Mouse (Mus musculus) midbrain, postnatal 0 days (tissue): ENCODE data around the gene Thumpd2. TPM values are rescaled to one million over a fixed set of nuclear protein-coding genes. Genes with fewer than 3 reads are reported as not detected.

Experiments
- ATAC-seq: fragments of 200-750 bp; cut with Nextera tagmentation; 2 replicates; pipeline ENCODE4 v1.8.0; 2017; ENCODE audit warnings: moderate number of reproducible peaks, mild to moderate bottlenecking, moderate TSS enrichment, moderate library complexity; ENCODE audit not compliant: low FRiP score
- DNase-seq: peaks from one replicate; pipeline ENCODE4 v3.0.0-alpha.2; 2015; ENCODE audit warnings: low spot score
- H3K27ac ChIP-seq: fragments of 300-500 bp; sonication (generic); 2 replicates; pipeline ENCODE4 v1.5.1; 2014; ENCODE audit warnings: low read depth, mild to moderate bottlenecking, low read length, mixed read lengths
- H3K27me3 ChIP-seq: fragments of 300-500 bp; sonication (generic); 2 replicates; pipeline ENCODE4 v1.6.1; 2014; ENCODE audit warnings: low read length, control low read depth, mixed read lengths; ENCODE audit not compliant: insufficient read depth
- H3K36me3 ChIP-seq: fragments of 300-500 bp; sonication (generic); 2 replicates; pipeline ENCODE4 v1.6.1; 2014; ENCODE audit warnings: low read length, control low read depth, mixed read lengths; ENCODE audit not compliant: insufficient read depth
- H3K4me1 ChIP-seq: fragments of 300-500 bp; sonication (generic); 2 replicates; pipeline ENCODE4 v1.6.1; 2014; ENCODE audit warnings: mild to moderate bottlenecking, control low read depth, antibody characterized with exemption, low read length, mixed read lengths; ENCODE audit not compliant: insufficient read depth
- H3K4me2 ChIP-seq: fragments of 300-500 bp; sonication (generic); 2 replicates; pipeline ENCODE4 v1.6.1; 2014; ENCODE audit warnings: low read depth, mild to moderate bottlenecking, low read length, mixed read lengths; ENCODE audit not compliant: poor library complexity, severe bottlenecking
- H3K4me3 ChIP-seq: fragments of 300-500 bp; sonication (generic); 2 replicates; pipeline ENCODE4 v1.5.1; 2014; ENCODE audit warnings: low read depth, mild to moderate bottlenecking, low read length, moderate library complexity
- H3K9ac ChIP-seq: fragments of 300-500 bp; sonication (generic); replicated peaks from 2 replicates; pipeline ENCODE4 v1.6.1; 2014; ENCODE audit warnings: mild to moderate bottlenecking, low read length, moderate library complexity, mixed read lengths; ENCODE audit not compliant: poor library complexity, severe bottlenecking
- H3K9me3 ChIP-seq: fragments of 300-500 bp; sonication (generic); 2 replicates; pipeline ENCODE4 v1.6.1; 2016; ENCODE audit warnings: low read length, control low read depth
- CTCF ChIP-seq: IDR thresholded peaks from 2 replicates; pipeline ENCODE4 v1.5.1; 2016; ENCODE audit warnings: antibody characterized with exemption, mild to moderate bottlenecking
- WGBS: fragments of 180-500 bp; shearing (Covaris S2); extraction: QIAGEN DNeasy Blood & Tissue Kit; methylation state at CpG from one replicate; pipeline ENCODE4 v1.1.7; 2014; 5-methylcytosine and 5-hydroxymethylcytosine counted together
- polyA plus RNA-seq: library from polyadenylated mRNA; unstranded; fragments of >200 nt; fragmentation: Nextera tagmentation; extraction: Ambion mirVana; gene quantifications from 2 replicates; pipeline ENCODE4 v1.2.1, GENCODE M21; 2015
- total RNA-seq: library from RNA; depleted of rRNA; stranded (reverse); fragments of >200 nt; gene quantifications from 2 replicates; pipeline ENCODE4 v1.2.3, GENCODE M21; 2014

The Thumpd2 gene
- total and polyA plus RNA-seq, 2 experiments from 2014 or later: 2.6 to 5.5 TPM

DNA sequence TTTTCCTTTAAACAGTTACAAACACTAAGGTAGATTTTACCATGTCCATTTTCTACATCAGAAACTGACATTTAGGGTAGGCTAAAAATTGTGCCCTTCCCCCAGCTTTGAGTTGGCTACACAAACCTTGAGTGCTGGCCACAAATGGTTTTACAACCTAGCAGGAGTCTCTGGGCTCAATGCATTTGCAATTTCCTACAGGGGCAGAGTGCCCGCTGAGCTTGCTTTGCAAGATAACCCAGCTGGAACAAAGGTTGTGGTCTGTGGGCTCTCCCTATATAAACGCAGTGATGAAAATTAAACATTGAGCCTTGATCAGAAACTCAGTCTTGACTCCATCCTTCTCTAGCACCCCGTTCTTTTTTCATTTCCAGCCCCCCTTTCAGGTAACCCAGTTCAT, 8.8 kb downstream of the Thumpd2 start:
- H3K4me2 ChIP-seq: no peak overlapping the region
- no peak overlapping the region for H3K4me3 ChIP-seq
- ATAC-seq (no peak), DNase-seq (no peak)
- no peaks in the 10 kb centered on the region for H3K9me3 ChIP-seq
- no peak for TF ChIP-seq CTCF
- no peak overlapping the region for H3K9ac ChIP-seq
- H3K36me3 ChIP-seq: no peaks in the 10 kb centered on the region; the same call in 1 of the 2 replicates
- H3K4me1 ChIP-seq: no peaks in the 10 kb centered on the region
- no peak overlapping the region for H3K27ac ChIP-seq
- 73% methylated on average over 3 of the region's 3 CpGs for WGBS
- no peaks in the 10 kb centered on the region for H3K27me3 ChIP-seq

DNA sequence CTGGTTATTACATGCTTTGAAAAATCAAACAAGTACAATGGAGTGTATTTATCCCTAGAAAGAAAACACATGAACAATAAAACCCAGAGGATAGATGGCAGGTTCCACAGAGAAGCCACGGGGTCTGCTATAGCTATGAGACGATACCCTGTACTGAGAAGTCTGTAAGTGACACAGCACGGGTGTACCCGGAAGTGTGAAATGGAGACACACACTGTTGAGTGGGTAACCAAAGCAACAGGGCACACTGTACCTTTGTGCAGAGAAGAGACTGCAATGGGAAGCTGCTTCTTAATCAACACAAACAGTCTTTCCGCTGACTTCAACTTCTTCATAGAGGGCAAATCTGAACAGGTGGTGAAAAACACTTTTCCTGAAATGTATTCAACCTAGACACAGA, 9.4 kb downstream of the Thumpd2 start:
- no peak for DNase-seq
- no peak overlapping the region for H3K27ac ChIP-seq
- H3K36me3 ChIP-seq: no peaks in the 10 kb centered on the region; the same call in 1 of the 2 replicates
- 90% methylated on average over 5 of the region's 5 CpGs for WGBS
- no peak for TF ChIP-seq CTCF
- no peaks in the 10 kb centered on the region for H3K27me3 ChIP-seq
- no peaks in the 10 kb centered on the region for H3K4me1 ChIP-seq
- H3K9ac ChIP-seq: no peak overlapping the region
- H3K4me3 ChIP-seq: no peak overlapping the region
- ATAC-seq: no peak
- H3K4me2 ChIP-seq: no peak overlapping the region
- H3K9me3 ChIP-seq: no peaks in the 10 kb centered on the region

DNA sequence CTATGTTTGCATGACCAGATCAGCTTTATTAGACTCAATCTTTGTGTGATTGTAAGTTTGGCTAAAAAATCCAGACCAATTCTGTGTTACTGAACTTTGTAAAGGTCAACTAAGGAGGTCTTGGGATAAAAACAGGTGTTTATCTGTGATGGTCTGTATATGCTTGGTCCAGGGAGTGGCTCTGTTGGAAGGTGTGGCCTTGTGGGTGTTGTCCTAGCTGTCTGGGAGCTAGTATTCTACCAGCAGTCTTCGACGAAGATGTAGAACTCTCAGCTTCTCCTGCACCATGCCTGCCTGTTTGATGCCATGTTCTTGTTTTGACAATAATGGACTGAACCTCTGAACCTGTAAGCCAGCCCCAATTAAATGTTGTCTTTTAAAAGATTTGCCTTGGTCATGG, 11.6 kb downstream of the Thumpd2 start:
- H3K4me3 ChIP-seq: no peak overlapping the region
- no peak for TF ChIP-seq CTCF
- ATAC-seq (no peak), DNase-seq (no peak)
- WGBS: 94% methylated on average over 2 of the region's 2 CpGs
- no peaks in the 10 kb centered on the region for H3K27me3 ChIP-seq
- H3K4me2 ChIP-seq: no peak overlapping the region
- H3K27ac ChIP-seq: no peak overlapping the region
- no peaks in the 10 kb centered on the region; the same call in 1 of the 2 replicates for H3K36me3 ChIP-seq
- no peaks in the 10 kb centered on the region for H3K4me1 ChIP-seq
- no peak overlapping the region for H3K9ac ChIP-seq
- no peaks in the 10 kb centered on the region for H3K9me3 ChIP-seq

GRCm38 (mm10) chr17:81047930-81048564, 16.8 kb downstream of the Thumpd2 start:
- H3K9ac ChIP-seq: no peak overlapping the region
- no peak for TF ChIP-seq CTCF
- WGBS: 89% methylated on average over 7 of the region's 7 CpGs
- H3K9me3 ChIP-seq: no peaks in the 10 kb centered on the region
- DNase-seq: no peak
- no peaks in the 10 kb centered on the region; the same call in 1 of the 2 replicates for H3K36me3 ChIP-seq
- H3K4me2 ChIP-seq: no peak overlapping the region
- no peak overlapping the region for H3K4me3 ChIP-seq
- no peak for ATAC-seq
- H3K27ac ChIP-seq: no peak overlapping the region
- no peaks in the 10 kb centered on the region for H3K4me1 ChIP-seq
- no peaks in the 10 kb centered on the region for H3K27me3 ChIP-seq

DNA sequence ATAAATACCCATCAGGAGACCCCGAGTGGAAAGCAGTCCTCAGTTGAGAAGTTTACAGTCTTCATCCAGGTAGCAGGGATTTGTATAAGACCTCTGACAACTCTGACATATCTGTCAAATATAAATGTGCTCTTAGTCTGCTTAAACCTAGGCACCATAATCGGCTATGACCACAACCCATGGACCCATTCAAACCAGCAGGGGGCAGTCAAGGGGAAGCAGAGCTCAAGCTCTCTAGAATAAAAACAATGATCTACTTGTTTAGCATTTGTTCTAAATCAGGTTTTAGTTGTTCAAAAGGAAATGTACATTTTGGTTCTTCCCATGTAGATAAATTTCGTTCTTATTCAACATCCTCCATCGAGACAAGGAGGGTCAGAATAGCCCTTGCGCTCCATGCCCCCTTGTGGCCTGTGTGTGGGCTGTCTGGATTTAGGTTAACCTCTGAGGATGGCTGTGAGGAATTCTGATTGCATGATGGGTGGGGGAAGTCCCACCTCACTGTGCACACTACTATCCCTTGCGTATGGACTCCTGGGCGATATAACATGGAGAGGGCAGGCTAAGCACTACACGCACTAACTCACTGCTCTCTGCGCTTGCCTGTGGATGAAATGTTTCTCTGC, 19.2 kb downstream of the Thumpd2 start:
- H3K9ac ChIP-seq: no peak overlapping the region
- peak; percentile 38 for TF ChIP-seq CTCF
- H3K27ac ChIP-seq: no peak overlapping the region
- no peak overlapping the region for H3K4me3 ChIP-seq
- no peaks in the 10 kb centered on the region for H3K27me3 ChIP-seq
- peaks cover 7% of the 10 kb centered on the region; the same call in 1 of the 2 replicates for H3K36me3 ChIP-seq
- no peaks in the 10 kb centered on the region for H3K9me3 ChIP-seq
- DNase-seq: no peak
- 92% methylated on average over 9 of the region's 9 CpGs for WGBS
- H3K4me2 ChIP-seq: no peak overlapping the region
- H3K4me1 ChIP-seq: no peaks in the 10 kb centered on the region
- ATAC-seq: no peak

DNA sequence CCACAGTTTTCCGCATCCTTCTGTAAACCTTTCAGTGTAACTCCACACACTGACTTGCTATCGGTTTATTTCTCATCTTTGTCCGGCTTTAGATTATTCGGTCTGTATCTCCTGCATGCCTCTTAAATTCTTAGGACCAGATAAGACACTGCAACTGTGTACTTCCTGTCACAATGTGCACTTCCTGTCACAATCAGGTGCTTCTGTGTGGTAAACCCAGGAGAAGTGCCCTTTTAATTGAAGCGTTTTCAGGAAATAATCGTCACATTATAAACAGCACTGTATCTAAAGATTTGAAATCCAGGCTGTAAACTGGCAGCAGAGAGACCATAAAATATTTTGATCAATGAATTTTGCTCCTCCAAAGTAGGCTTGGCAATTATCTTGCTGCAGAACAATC, 19.8 kb downstream of the Thumpd2 start:
- ATAC-seq (no peak), DNase-seq (no peak)
- Histone ChIP-seq H3K4me2 (no peak overlapping the region), H3K9ac (no peak overlapping the region), H3K4me3 (no peak overlapping the region), H3K36me3 (peaks cover 9% of the 10 kb centered on the region; the same call in 1 of the 2 replicates), H3K9me3 (no peaks in the 10 kb centered on the region), H3K27me3 (no peaks in the 10 kb centered on the region), H3K4me1 (no peaks in the 10 kb centered on the region), H3K27ac (no peak overlapping the region)
- TF ChIP-seq CTCF: no peak
- 98% methylated on average over 6 of the region's 6 CpGs for WGBS
